Mouse (Mus musculus): Measurements from ENCODE around the gene Pxn. TPM values are rescaled to one million over a fixed set of nuclear protein-coding genes. Genes with fewer than 3 reads are reported as not detected.
"Not testable (repeated sequence)": the region's sequence is repeated elsewhere in the genome, so short reads cannot be mapped to it uniquely, and the experiment has no call there.

Gene Pxn
- total and polyA plus RNA-seq, 2 experiments from 2014 or later = 19.9 to 66.6 TPM

- Histone ChIP-seq H3K27me3 (ENCODE audit: control insufficient read depth, insufficient read depth, low read length) (no peaks in the 10 kb centered on the region), H3K4me3 (ENCODE audit: low read depth, low read length) (no peak overlapping the region), H3K36me3 (replicated peaks; ENCODE audit: control insufficient read depth, insufficient read depth, low read length) (peaks cover 23% of the 10 kb centered on the region), H3K4me1 (ENCODE audit: control insufficient read depth, insufficient read depth) (peaks cover 13% of the 10 kb centered on the region; the same call in 1 of the 2 replicates), H3K9ac (replicated peaks; ENCODE audit: low read depth, low read length) (no peak overlapping the region), H3K4me2 (ENCODE audit: low read depth, low read length) (no peak overlapping the region), H3K27ac (ENCODE audit: low read depth) (no peak overlapping the region), H3K9me3 (replicated peaks; ENCODE audit: control insufficient read depth, low read length) (no peaks in the 10 kb centered on the region)
- ATAC-seq (ENCODE audit: insufficient read depth, low read depth) (no peak), DNase-seq (ENCODE audit: low spot score) (no peak)
- 85% methylated on average over 7 of the region's 7 CpGs for WGBS
- no peak for TF ChIP-seq CTCF (IDR thresholded peaks at IDR 0.05; ENCODE audit: low read depth)
- TF ChIP-seq EP300 (IDR thresholded peaks at IDR 0.05; ENCODE audit: low read depth) = no peak
These were observed 64.6 kb downstream of the Pxn start for GRCm38 (mm10) chr5:115571086-115571485.

- H3K27ac ChIP-seq (ENCODE audit: low read depth) = peak overlapping the region; percentile 79
- WGBS = 43% methylated on average over 17 of the region's 17 CpGs
- H3K27me3 ChIP-seq (ENCODE audit: control insufficient read depth, insufficient read depth, low read length) = no peaks in the 10 kb centered on the region
- ATAC-seq (ENCODE audit: insufficient read depth, low read depth) (peak; percentile 83), DNase-seq (ENCODE audit: low spot score) (peak; percentile 73)
- no peak overlapping the region for H3K4me3 ChIP-seq (ENCODE audit: low read depth, low read length)
- no peak overlapping the region for H3K4me2 ChIP-seq (ENCODE audit: low read depth, low read length)
- peaks cover 41% of the 10 kb centered on the region for H3K36me3 ChIP-seq (replicated peaks; ENCODE audit: control insufficient read depth, insufficient read depth, low read length)
- H3K4me1 ChIP-seq (ENCODE audit: control insufficient read depth, insufficient read depth) = peaks cover 11% of the 10 kb centered on the region; the same call in 1 of the 2 replicates
- no peaks in the 10 kb centered on the region for H3K9me3 ChIP-seq (replicated peaks; ENCODE audit: control insufficient read depth, low read length)
- H3K9ac ChIP-seq (replicated peaks; ENCODE audit: low read depth, low read length) = no peak overlapping the region
- 0 out of 2 replicates have a peak, but pooled peaks have one; percentile 3 for TF ChIP-seq EP300 (IDR thresholded peaks at IDR 0.05; ENCODE audit: low read depth)
- TF ChIP-seq CTCF (IDR thresholded peaks at IDR 0.05; ENCODE audit: low read depth) = no peak
These were observed 66.4 kb downstream of the Pxn start for GRCm38 (mm10) chr5:115572679-115573535.

GRCm38 (mm10) chr5:115574992-115575391 is 68.5 kb downstream of the Pxn start:
- Histone ChIP-seq H3K9me3 (replicated peaks; ENCODE audit: control insufficient read depth, low read length) (no peaks in the 10 kb centered on the region), H3K36me3 (replicated peaks; ENCODE audit: control insufficient read depth, insufficient read depth, low read length) (peaks cover 59% of the 10 kb centered on the region), H3K9ac (replicated peaks; ENCODE audit: low read depth, low read length) (no peak overlapping the region), H3K27ac (ENCODE audit: low read depth) (0 out of 2 replicates have a peak overlapping the region, but pooled peaks have one; percentile 4), H3K4me1 (ENCODE audit: control insufficient read depth, insufficient read depth) (peaks cover 11% of the 10 kb centered on the region; the same call in 1 of the 2 replicates), H3K27me3 (ENCODE audit: control insufficient read depth, insufficient read depth, low read length) (no peaks in the 10 kb centered on the region), H3K4me2 (ENCODE audit: low read depth, low read length) (no peak overlapping the region), H3K4me3 (ENCODE audit: low read depth, low read length) (no peak overlapping the region)
- WGBS = 21% methylated on average over 8 of the region's 8 CpGs
- DNase-seq (ENCODE audit: low spot score) (peak; percentile 53), ATAC-seq (ENCODE audit: insufficient read depth, low read depth) (peak; percentile 31)
- TF ChIP-seq CTCF (IDR thresholded peaks at IDR 0.05; ENCODE audit: low read depth) = no peak

GRCm38 (mm10) chr5:115577686-115578085 is 71.2 kb downstream of the Pxn start:
- H3K4me3 ChIP-seq (ENCODE audit: low read depth, low read length); H3K4me1 ChIP-seq (ENCODE audit: control insufficient read depth, insufficient read depth); H3K27me3 ChIP-seq (ENCODE audit: control insufficient read depth, insufficient read depth, low read length); H3K27ac ChIP-seq (ENCODE audit: low read depth); H3K9me3 ChIP-seq (replicated peaks; ENCODE audit: control insufficient read depth, low read length); ATAC-seq (ENCODE audit: insufficient read depth, low read depth); H3K4me2 ChIP-seq (ENCODE audit: low read depth, low read length); DNase-seq (ENCODE audit: low spot score); H3K9ac ChIP-seq (replicated peaks; ENCODE audit: low read depth, low read length): not testable (repeated sequence)
- 92% methylated on average over 4 of the region's 4 CpGs for WGBS
- H3K36me3 ChIP-seq (replicated peaks; ENCODE audit: control insufficient read depth, insufficient read depth, low read length) = peaks cover 71% of the 10 kb centered on the region

GRCm38 (mm10) chr5:115578922-115579321 is 72.4 kb downstream of the Pxn start:
- H3K4me1 ChIP-seq (ENCODE audit: control insufficient read depth, insufficient read depth) = 0 out of 2 replicates have a peak, but pooled peaks cover 6% of the 10 kb centered on the region
- no peak overlapping the region for H3K9ac ChIP-seq (replicated peaks; ENCODE audit: low read depth, low read length)
- no peak overlapping the region for H3K4me3 ChIP-seq (ENCODE audit: low read depth, low read length)
- ATAC-seq (ENCODE audit: insufficient read depth, low read depth) (no peak), DNase-seq (ENCODE audit: low spot score) (no peak)
- peaks cover 84% of the 10 kb centered on the region for H3K36me3 ChIP-seq (replicated peaks; ENCODE audit: control insufficient read depth, insufficient read depth, low read length)
- H3K9me3 ChIP-seq (replicated peaks; ENCODE audit: control insufficient read depth, low read length) = peaks cover 9% of the 10 kb centered on the region
- H3K27ac ChIP-seq (ENCODE audit: low read depth) = no peak overlapping the region
- no peaks in the 10 kb centered on the region for H3K27me3 ChIP-seq (ENCODE audit: control insufficient read depth, insufficient read depth, low read length)
- no peak overlapping the region for H3K4me2 ChIP-seq (ENCODE audit: low read depth, low read length)
- TF ChIP-seq CTCF (IDR thresholded peaks at IDR 0.05; ENCODE audit: low read depth) = no peak
- TF ChIP-seq EP300 (IDR thresholded peaks at IDR 0.05; ENCODE audit: low read depth) = no peak
- WGBS = 94% methylated on average over 14 of the region's 14 CpGs
